Mouse (Mus musculus): ENCODE results near the gene Smarce1. TPM values are rescaled to one million over a fixed set of nuclear protein-coding genes. Genes with fewer than 3 reads are reported as not detected.

The Smarce1 gene
- polyA plus RNA-seq, 1 experiment from 2014 or later: 387 TPM

DNA sequence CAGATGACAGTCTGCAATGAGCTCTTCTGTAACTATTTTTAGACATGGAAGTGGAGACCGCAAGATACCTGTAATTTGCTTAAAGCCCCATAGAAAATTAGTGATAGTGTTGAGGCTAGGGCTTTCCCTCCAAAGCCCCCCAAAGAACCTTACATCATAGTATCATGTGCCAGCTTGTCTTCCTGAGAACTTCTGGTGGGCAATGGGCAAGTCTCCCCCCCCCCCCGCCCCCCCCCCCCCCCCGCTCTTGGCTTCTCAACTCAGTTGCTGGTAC lies 53.0 kb downstream of the Smarce1 start:
- Histone ChIP-seq H3K4me1 (no peaks in the 10 kb centered on the region), H3K27ac (replicated peaks) (no peak overlapping the region), H3K27me3 (replicated peaks; ENCODE audit: low read depth, poor library complexity, severe bottlenecking) (no peaks in the 10 kb centered on the region), H3K36me3 (replicated peaks) (no peaks in the 10 kb centered on the region), H3K9me3 (no peaks in the 10 kb centered on the region), H3K4me3 (no peak overlapping the region)
- no peak for DNase-seq (ENCODE audit: low spot score)
- WGBS: 65% methylated on average over 3 of the region's 3 CpGs

DNA sequence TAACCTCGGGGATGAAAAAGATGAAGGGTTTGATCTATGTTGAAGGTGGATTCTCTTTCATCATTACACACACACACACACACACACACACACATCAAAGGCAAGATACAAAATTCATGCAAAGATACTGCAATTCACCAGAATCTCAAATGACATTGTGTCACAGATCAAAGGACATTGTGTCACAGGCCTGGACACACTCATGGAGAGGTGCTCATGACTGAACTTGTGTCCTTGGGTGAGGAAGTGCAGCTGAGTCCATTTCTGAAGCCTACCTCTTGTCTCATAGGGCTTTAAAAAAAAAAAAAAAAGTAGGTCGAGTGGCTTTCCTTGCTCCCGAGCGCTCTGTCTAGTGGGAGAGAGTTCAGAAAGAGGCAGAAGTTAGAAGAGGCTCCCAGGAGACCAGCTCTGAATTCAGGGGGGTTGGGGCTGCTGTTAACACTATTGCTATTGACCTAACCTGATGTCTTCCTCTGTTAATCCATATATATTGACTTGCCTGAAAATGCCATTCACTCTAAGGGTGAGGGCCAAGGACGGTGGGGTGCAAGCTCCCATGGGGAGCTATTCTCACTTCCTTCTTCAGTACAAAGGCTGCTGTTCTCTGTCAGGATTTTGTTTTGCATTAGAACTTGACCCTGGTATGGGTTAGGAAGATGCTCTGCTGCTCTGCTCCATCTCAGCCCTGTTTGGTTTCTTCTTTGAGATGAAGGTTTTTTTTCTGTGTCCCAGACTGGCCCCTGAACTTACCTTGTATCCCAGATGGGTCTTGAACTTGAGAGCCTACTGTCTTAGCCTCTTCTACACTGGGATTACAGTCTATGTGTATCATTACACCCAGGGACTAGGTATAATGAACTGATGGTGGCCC lies 53.5 kb downstream of the Smarce1 start:
- 70% methylated on average over 5 of the region's 5 CpGs for WGBS
- Histone ChIP-seq H3K27me3 (replicated peaks; ENCODE audit: low read depth, poor library complexity, severe bottlenecking) (no peaks in the 10 kb centered on the region), H3K4me3 (no peak overlapping the region), H3K27ac (replicated peaks) (no peak overlapping the region), H3K9me3 (no peaks in the 10 kb centered on the region), H3K4me1 (no peaks in the 10 kb centered on the region), H3K36me3 (replicated peaks) (no peaks in the 10 kb centered on the region)
- no peak for DNase-seq (ENCODE audit: low spot score)

DNA sequence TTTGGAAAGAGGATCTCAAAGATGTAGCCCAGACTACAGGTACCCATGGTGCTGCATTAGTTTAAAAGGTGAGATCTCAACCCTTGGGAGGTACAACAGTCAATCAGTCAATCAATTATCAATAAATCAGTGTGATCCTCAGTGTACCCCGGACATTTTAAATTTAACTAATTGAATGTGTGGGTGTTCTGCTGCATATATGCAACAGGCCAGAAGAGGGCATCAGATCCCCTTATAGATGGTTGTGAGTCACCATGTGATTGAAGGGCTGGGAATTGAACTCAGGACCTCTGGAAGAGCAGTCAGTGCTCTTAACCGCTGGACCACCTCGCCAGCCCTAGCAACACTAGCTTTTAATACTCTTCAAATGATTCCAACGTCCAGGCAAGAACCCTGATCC lies 58.8 kb downstream of the Smarce1 start:
- H3K27me3 ChIP-seq (replicated peaks; ENCODE audit: low read depth, poor library complexity, severe bottlenecking): no peaks in the 10 kb centered on the region
- no peak overlapping the region for H3K4me3 ChIP-seq
- no peaks in the 10 kb centered on the region for H3K36me3 ChIP-seq (replicated peaks)
- peaks cover 17% of the 10 kb centered on the region for H3K4me1 ChIP-seq
- WGBS: 78% methylated on average over 4 of the region's 4 CpGs
- no peak overlapping the region for H3K27ac ChIP-seq (replicated peaks)
- no peak for DNase-seq (ENCODE audit: low spot score)
- no peaks in the 10 kb centered on the region for H3K9me3 ChIP-seq

DNA sequence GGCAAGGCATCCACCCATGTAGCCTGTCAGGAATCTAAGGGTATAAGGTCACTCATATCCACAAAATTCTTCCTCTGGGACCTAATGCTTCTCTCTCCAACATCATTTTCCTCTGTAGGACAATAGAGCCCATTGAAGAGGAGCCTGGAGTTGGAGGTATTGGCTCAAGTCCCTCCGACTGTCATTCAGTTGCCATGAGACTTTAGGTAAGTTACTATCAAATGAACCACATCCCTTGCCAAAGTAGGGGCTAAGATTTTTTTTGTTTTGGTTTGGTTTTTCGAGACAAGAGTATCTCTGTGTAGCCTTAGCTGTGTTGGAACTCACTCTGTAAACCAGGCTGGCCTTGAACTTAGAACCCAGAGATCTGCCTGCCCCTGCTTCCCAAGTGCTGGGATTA lies 59.4 kb downstream of the Smarce1 start:
- 79% methylated on average over 2 of the region's 2 CpGs for WGBS
- no peaks in the 10 kb centered on the region for H3K36me3 ChIP-seq (replicated peaks)
- no peak overlapping the region for H3K4me3 ChIP-seq
- no peak for DNase-seq (ENCODE audit: low spot score)
- H3K27ac ChIP-seq (replicated peaks): no peak overlapping the region; the same call in 1 of the 2 replicates
- H3K4me1 ChIP-seq: peaks cover 17% of the 10 kb centered on the region
- H3K27me3 ChIP-seq (replicated peaks; ENCODE audit: low read depth, poor library complexity, severe bottlenecking): no peaks in the 10 kb centered on the region
- H3K9me3 ChIP-seq: no peaks in the 10 kb centered on the region

DNA sequence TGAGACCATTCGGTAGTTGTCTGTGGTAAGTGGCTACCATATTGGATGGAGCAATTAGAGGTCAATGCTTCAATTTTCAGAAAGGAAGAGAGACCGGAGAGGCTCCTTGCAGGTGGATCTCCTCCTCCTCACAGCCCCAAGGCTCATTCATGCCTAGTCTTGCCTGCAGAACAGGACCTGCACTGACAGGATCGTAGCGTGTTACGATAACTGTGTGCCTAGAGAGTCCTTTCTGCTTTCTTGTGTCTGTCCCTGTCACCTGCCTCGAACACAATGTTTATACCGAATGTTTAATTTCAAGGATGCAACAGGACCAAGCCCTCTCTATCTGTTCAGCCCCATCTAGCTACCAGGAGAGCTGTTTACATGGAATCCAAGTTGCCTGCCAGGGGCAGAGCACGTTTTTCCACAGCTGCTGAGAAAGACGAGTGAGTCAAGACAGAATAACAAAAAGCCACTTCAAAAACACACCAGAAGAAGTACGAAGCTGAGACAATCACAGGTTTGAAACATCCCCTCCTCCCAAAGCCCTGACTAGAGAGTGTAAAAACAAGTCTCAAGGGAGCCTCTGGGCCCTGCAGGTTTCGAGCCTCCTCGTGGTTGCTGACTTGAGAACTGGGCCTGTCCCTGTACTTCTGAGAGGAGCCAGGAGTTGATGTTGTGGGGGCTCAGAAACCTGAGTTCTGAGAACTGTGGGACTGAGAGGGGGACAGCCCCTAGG lies 60.1 kb downstream of the Smarce1 start:
- H3K27me3 ChIP-seq (replicated peaks; ENCODE audit: low read depth, poor library complexity, severe bottlenecking): no peaks in the 10 kb centered on the region
- DNase-seq (ENCODE audit: low spot score): no peak
- WGBS: 75% methylated on average over 12 of the region's 12 CpGs
- H3K4me1 ChIP-seq: peaks cover 17% of the 10 kb centered on the region
- no peaks in the 10 kb centered on the region for H3K9me3 ChIP-seq
- H3K36me3 ChIP-seq (replicated peaks): no peaks in the 10 kb centered on the region
- H3K27ac ChIP-seq (replicated peaks): no peak overlapping the region; the same call in 1 of the 2 replicates
- H3K4me3 ChIP-seq: no peak overlapping the region

DNA sequence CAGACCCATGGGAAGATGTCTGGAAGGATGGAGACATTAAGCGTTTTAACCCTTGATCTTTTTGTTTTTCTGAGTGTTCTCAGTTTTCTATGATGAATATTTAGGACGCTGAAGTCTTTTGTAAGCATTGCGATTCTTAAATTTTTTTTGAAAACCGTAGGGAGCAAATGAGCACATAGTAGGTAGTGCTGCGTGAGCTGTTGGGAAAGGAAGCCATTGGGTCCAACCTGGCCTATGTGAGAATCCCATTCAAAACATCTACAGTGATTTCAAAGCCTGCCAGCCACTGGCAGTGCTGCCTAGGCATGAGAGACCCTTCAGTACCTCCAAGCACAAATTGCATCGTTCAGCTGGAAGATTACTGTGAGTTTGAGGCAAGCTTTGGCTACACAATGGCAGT lies 60.8 kb downstream of the Smarce1 start:
- Histone ChIP-seq H3K27me3 (replicated peaks; ENCODE audit: low read depth, poor library complexity, severe bottlenecking) (no peaks in the 10 kb centered on the region), H3K4me1 (peaks cover 17% of the 10 kb centered on the region), H3K36me3 (replicated peaks) (no peaks in the 10 kb centered on the region), H3K4me3 (no peak overlapping the region), H3K27ac (replicated peaks) (no peak overlapping the region), H3K9me3 (no peaks in the 10 kb centered on the region)
- no peak for DNase-seq (ENCODE audit: low spot score)
- 91% methylated on average over 6 of the region's 6 CpGs for WGBS

DNA sequence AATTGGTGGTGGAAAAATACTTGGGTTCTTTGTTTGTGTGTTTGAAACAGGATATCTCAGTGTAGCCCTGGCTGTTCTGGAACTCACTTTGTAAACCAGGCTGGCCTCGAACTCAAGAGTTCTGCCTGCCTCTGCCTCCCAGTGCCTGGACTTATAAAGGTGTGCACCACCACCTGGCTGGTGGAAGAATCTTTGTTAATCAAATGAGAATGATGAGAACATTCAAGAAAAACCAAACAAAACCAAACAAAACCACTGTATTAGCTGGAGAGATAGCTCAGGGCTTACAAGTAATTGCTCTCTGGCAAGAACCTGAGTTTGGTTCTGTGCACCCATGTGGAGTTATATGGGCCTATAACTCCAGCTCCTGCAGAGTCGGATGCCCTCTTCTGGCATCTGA lies 61.4 kb downstream of the Smarce1 start:
- Histone ChIP-seq H3K36me3 (replicated peaks) (no peaks in the 10 kb centered on the region), H3K27me3 (replicated peaks; ENCODE audit: low read depth, poor library complexity, severe bottlenecking) (no peaks in the 10 kb centered on the region), H3K4me3 (no peak overlapping the region), H3K27ac (replicated peaks) (no peak overlapping the region), H3K4me1 (peaks cover 17% of the 10 kb centered on the region), H3K9me3 (no peaks in the 10 kb centered on the region)
- WGBS: 89% methylated on average over 2 of the region's 2 CpGs
- no peak for DNase-seq (ENCODE audit: low spot score)

DNA sequence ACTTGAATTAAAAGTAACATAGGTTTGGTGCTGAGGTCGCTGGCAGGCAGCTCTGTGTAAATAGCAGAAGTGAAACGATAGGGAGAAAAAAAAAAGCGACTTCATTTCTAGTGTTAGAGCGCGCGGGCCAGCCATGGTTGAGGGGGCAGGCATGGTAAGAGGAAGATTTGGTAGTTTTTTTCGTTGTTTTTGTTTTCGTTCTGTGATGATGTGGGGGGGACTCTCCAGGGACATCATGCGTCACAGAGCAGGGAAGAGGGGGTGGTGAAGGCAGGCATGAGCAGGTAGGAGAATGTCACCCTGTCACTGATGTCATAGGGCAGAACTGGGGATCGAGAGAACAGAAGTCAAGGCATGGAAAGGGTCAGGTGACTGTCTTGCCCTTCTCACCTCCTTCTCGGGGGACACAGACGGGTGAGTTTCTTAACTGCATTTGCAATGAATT lies 62.8 kb downstream of the Smarce1 start:
- WGBS: 66% methylated on average over 12 of the region's 12 CpGs
- Histone ChIP-seq H3K27me3 (replicated peaks; ENCODE audit: low read depth, poor library complexity, severe bottlenecking) (no peaks in the 10 kb centered on the region), H3K27ac (replicated peaks) (no peak overlapping the region; the same call in 1 of the 2 replicates), H3K4me1 (peaks cover 17% of the 10 kb centered on the region), H3K9me3 (no peaks in the 10 kb centered on the region), H3K4me3 (no peak overlapping the region), H3K36me3 (replicated peaks) (no peaks in the 10 kb centered on the region)
- no peak for DNase-seq (ENCODE audit: low spot score)

DNA sequence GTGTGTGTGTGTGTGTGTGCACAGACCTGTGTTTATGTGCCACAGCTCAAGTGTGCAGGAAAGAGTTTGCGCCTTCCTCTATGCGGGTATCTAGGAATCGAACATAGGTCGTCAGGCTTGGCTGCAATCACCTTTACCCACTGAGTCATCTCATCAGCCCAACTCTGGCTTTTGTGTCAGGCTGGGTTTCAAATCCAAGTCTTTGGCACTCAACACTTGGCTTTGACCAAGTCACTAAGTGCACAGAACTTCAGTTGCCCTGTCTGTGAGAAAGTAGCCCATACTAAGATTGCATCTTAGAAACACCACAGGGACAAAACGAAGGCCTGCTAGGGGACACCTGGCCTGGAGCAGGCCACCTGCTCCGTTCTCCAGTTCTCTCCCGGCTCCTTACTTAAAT lies 63.2 kb downstream of the Smarce1 start:
- Histone ChIP-seq H3K9me3 (no peaks in the 10 kb centered on the region), H3K27me3 (replicated peaks; ENCODE audit: low read depth, poor library complexity, severe bottlenecking) (no peaks in the 10 kb centered on the region), H3K36me3 (replicated peaks) (no peaks in the 10 kb centered on the region), H3K4me1 (peaks cover 17% of the 10 kb centered on the region), H3K27ac (replicated peaks) (no peak overlapping the region), H3K4me3 (no peak overlapping the region)
- DNase-seq (ENCODE audit: low spot score): no peak
- WGBS: 85% methylated on average over 7 of the region's 7 CpGs

DNA sequence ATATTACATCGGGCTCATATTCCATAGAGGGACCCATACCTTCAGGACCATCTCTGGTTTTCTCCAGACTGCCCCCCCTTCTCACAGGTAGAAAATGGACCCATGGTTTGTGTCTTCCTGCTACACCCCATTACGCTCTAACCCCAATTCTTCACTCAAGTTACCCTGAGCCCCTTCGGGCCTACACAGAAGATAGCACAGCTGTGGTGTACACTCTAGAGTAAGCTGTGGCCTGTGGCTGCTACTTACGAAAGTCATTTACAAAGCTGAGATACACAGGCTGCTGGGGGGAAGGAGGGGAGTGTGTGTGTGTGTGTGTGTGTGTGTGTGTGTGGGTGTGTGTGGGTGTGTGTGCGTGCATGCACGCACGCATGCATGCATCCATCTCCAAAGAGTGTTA lies 64.6 kb downstream of the Smarce1 start:
- no peaks in the 10 kb centered on the region for H3K27me3 ChIP-seq (replicated peaks; ENCODE audit: low read depth, poor library complexity, severe bottlenecking)
- H3K4me1 ChIP-seq: peaks cover 23% of the 10 kb centered on the region
- H3K27ac ChIP-seq (replicated peaks): no peak overlapping the region
- H3K9me3 ChIP-seq: no peaks in the 10 kb centered on the region
- 96% methylated on average over 7 of the region's 7 CpGs for WGBS
- H3K36me3 ChIP-seq (replicated peaks): no peaks in the 10 kb centered on the region
- H3K4me3 ChIP-seq: no peak overlapping the region
- no peak for DNase-seq (ENCODE audit: low spot score)

DNA sequence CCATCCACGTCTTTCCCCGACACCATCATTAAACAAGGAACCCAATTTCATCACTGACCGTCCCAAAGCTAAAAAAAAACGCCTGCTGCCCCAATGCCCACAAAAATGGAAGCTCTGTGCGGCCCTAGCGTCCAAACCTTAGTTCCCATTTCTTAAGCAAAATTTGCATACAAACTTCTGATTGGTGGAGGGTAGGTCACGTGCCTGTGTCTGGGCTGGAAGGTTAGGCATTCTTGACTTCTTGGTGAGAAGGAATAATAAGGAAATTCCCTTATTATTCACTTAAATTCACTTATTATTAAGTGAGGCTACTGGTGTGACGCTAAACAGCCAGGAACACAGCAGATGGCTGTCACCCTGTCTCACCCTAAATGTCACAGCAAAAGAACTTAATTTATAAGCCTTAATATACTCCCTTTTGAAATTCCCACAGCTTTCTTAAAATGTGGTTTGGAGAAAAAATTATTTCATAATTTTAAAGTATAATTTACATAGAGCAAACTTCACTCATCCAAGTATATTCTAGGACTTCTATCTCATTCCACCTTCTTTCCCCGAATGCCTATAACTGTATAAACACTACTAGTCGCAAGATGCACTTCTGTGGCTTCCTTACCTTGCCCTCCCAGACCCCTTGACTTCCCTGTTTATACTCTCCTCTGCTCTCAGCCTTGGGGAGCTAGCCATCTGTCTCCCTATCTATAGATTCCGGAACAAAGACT lies 65.6 kb downstream of the Smarce1 start:
- no peak overlapping the region for H3K27ac ChIP-seq (replicated peaks)
- peaks cover 23% of the 10 kb centered on the region for H3K4me1 ChIP-seq
- no peaks in the 10 kb centered on the region for H3K9me3 ChIP-seq
- H3K4me3 ChIP-seq: no peak overlapping the region
- no peaks in the 10 kb centered on the region for H3K36me3 ChIP-seq (replicated peaks)
- whole genome bisulfite sequencing: 78% methylated on average over 11 of the region's 11 CpGs
- no peak for DNase-seq (ENCODE audit: low spot score)
- H3K27me3 ChIP-seq (replicated peaks; ENCODE audit: low read depth, poor library complexity, severe bottlenecking): no peaks in the 10 kb centered on the region

DNA sequence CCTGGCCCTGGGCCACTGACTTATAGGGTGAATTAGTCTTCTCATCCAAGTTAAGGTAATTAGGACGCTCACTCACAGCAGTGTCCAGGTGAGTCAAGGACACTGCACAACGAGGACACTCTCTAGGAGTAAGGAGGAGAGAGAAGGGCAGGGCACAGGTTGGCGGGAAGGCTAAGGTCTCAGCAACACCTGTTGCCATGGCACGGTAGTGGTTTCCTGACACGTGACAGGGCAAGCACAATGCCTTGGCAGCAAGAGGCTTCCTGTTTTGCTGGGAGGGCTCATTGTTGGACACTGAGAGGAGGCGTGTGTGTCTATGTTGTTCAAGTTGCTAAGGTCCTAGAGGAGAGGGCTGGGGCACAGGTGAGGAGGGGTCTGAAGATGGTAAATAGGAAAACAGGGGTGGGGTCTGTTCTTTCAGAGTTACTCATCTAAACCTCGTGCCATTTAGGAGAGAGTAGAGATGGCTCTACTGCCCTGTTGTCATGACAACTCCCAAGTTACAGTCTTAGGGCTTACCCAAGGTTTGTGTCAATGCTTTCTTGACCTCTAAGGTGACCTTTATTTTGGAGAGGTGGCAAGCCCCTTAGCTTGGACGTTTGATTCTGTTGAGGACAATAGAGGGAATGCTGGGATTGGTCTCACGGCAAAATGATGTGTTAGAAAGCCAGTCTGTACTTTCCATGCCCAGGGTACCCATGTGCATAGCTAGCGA lies 67.7 kb downstream of the Smarce1 start:
- Histone ChIP-seq H3K4me1 (peaks cover 15% of the 10 kb centered on the region), H3K4me3 (no peak overlapping the region), H3K27me3 (replicated peaks; ENCODE audit: low read depth, poor library complexity, severe bottlenecking) (no peaks in the 10 kb centered on the region), H3K9me3 (no peaks in the 10 kb centered on the region), H3K36me3 (replicated peaks) (no peaks in the 10 kb centered on the region), H3K27ac (replicated peaks) (no peak overlapping the region)
- 82% methylated on average over 10 of the region's 10 CpGs for WGBS
- no peak for DNase-seq (ENCODE audit: low spot score)

Data from embryonic facial prominence, embryonic 10.5 days (tissue).